Mouse (Mus musculus): Measurements from ENCODE around the gene Pcdh7.

DNA sequence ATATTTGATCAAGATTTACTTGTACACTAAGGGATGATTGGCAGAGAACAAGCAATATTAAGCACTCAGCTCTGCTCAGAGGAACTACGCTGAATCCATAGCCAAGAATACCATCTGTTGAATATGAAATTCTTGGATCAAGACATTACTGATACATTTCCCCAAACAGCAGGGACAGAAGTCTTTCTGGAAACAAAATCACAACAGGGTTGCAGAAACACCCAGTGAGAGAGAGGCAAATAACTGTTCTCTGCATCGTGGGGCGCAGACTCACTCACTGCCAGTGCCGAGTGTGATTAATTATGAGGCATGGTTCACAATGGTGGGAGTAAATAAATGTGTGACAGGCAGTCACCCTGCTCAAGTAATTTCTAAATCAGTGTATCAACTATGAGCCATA is 363.3 kb downstream of the Pcdh7 start:
- TF ChIP-seq CTCF (IDR thresholded peaks at IDR 0.05; ENCODE audit: low read depth) (no peak), EP300 (IDR thresholded peaks at IDR 0.05; ENCODE audit: low read depth) (no peak)

Data from liver, embryonic 14.5 days (tissue).